Mouse (Mus musculus): Measurements from ENCODE around the gene Mycbpap. TPM values are rescaled to one million over a fixed set of nuclear protein-coding genes. Genes with fewer than 3 reads are reported as not detected.

Gene Mycbpap
- not detected for polyA plus RNA-seq (2014; fragmentation: Illumina TruSeq; extraction: RNeasy Lipid Tissue Mini Kit (QIAGEN cat#74804); ENCODE audit: low read depth, low replicate concordance)

DNA sequence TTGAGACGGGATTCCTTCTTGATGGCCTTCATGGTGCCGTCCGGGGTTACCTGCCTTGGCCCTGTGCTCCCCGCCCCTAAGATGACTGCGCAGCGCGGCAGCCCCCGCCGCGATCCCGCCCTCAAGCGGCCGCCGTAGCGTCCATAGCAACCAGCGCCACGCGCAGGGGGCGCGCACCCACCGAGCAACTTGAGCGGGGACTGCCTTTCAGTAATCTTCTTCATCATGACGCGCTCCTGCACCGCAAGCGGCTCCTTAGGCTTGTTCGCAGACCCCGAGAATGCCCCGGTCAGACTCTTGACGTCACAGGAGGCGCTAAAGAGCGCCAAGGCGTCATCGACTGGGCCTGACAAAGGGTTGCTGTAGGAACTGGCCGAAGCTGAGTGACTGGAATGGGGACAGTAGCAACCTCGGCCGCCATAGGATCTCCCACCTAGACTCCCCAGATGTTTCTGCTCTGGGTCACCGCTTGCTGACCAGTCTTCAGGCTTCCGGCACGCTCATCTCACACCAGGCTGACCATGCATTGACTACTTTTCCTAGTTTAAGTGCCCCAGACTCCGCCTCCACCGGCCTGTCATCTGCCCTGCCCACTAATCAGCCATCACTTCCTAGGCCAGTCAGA, at the start of gene Mycbpap:
Gene Mycbpap (minus strand): TSS at position 524 of the 625 bp plus-strand sequence.

GRCm38 (mm10) chr11:94564437-94565150, 43.1 kb upstream of the Mycbpap start, which contains the start of gene Chad:
Gene Chad (plus strand): TSS chr11:94565047.

GRCm38 (mm10) chr11:94548888-94549690, 27.5 kb upstream of the Mycbpap start, which contains the start of gene Rsad1:
Gene Rsad1 (minus strand): TSS chr11:94549255.

DNA sequence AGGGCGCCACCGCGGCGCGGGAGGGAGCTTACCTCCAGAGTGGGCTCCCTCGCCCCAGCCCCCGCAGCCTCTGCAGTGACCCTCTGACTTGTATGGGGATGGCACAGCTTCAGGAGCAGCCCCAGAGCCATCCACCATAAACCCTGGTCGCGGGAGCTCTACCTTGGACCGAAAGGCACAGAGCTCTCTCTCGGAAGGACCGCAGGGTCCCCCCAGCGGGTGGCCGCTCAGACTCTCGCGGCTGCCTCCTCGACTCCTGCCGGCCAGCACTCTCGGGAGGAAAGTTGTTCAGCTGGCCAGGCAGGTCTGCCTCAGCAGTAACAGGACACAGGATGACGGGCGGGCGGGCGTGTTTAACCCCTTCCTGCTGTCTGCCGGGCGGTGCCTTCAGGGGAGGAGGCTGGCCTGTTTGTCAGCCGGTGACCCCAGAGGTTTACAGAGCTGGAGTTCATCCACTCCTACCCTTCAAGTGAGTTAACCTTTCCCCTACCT, 21.8 kb downstream of the Mycbpap start, which contains the start of gene Epn3:
Gene Epn3 (minus strand): TSS at position 314 of the 492 bp plus-strand sequence.

GRCm38 (mm10) chr11:94486001-94486400, 35.5 kb downstream of the Mycbpap start, which contains the start of gene Spata20:
Gene Spata20 (minus strand): TSS chr11:94486179.

GRCm38 (mm10) chr11:94473707-94474543, 47.6 kb downstream of the Mycbpap start, which contains the start of gene Cacna1g:
Gene Cacna1g (minus strand): TSS chr11:94474198.

Other genes starting within 250 kb of the Mycbpap start
- gene Gm21885, start 239.9 kb downstream of the Mycbpap start, polyA plus RNA-seq (2014; fragmentation: Illumina TruSeq; extraction: RNeasy Lipid Tissue Mini Kit (QIAGEN cat#74804); ENCODE audit: low read depth, low replicate concordance), result 0.79 TPM
- gene Luc7l3, start 199.8 kb downstream of the Mycbpap start, polyA plus RNA-seq (2014; fragmentation: Illumina TruSeq; extraction: RNeasy Lipid Tissue Mini Kit (QIAGEN cat#74804); ENCODE audit: low read depth, low replicate concordance), result 85.5 TPM
- gene Ankrd40, start 193.7 kb downstream of the Mycbpap start, polyA plus RNA-seq (2014; fragmentation: Illumina TruSeq; extraction: RNeasy Lipid Tissue Mini Kit (QIAGEN cat#74804); ENCODE audit: low read depth, low replicate concordance), result 46.4 TPM
- gene Abcc3, start 128.7 kb downstream of the Mycbpap start, polyA plus RNA-seq (2014; fragmentation: Illumina TruSeq; extraction: RNeasy Lipid Tissue Mini Kit (QIAGEN cat#74804); ENCODE audit: low read depth, low replicate concordance), result 40.6 TPM
- gene Cacna1g, start 47.5 kb downstream of the Mycbpap start, polyA plus RNA-seq (2014; fragmentation: Illumina TruSeq; extraction: RNeasy Lipid Tissue Mini Kit (QIAGEN cat#74804); ENCODE audit: low read depth, low replicate concordance), result not detected
- not detected for gene Spata20, start 35.6 kb downstream of the Mycbpap start, polyA plus RNA-seq (2014; fragmentation: Illumina TruSeq; extraction: RNeasy Lipid Tissue Mini Kit (QIAGEN cat#74804); ENCODE audit: low read depth, low replicate concordance)
- not detected for gene Epn3, start 21.8 kb downstream of the Mycbpap start, polyA plus RNA-seq (2014; fragmentation: Illumina TruSeq; extraction: RNeasy Lipid Tissue Mini Kit (QIAGEN cat#74804); ENCODE audit: low read depth, low replicate concordance)
- gene Rsad1, start 27.5 kb upstream of the Mycbpap start, polyA plus RNA-seq (2014; fragmentation: Illumina TruSeq; extraction: RNeasy Lipid Tissue Mini Kit (QIAGEN cat#74804); ENCODE audit: low read depth, low replicate concordance), result 4.3 TPM
- gene Chad, start 43.3 kb upstream of the Mycbpap start, polyA plus RNA-seq (2014; fragmentation: Illumina TruSeq; extraction: RNeasy Lipid Tissue Mini Kit (QIAGEN cat#74804); ENCODE audit: low read depth, low replicate concordance), result not detected
- gene Acsf2, start 80.1 kb upstream of the Mycbpap start, polyA plus RNA-seq (2014; fragmentation: Illumina TruSeq; extraction: RNeasy Lipid Tissue Mini Kit (QIAGEN cat#74804); ENCODE audit: low read depth, low replicate concordance), result 84.4 TPM
- 37.2 TPM for gene Lrrc59, start 108.0 kb upstream of the Mycbpap start, polyA plus RNA-seq (2014; fragmentation: Illumina TruSeq; extraction: RNeasy Lipid Tissue Mini Kit (QIAGEN cat#74804); ENCODE audit: low read depth, low replicate concordance)
- 30.0 TPM for gene Mrpl27, start 132.0 kb upstream of the Mycbpap start, polyA plus RNA-seq (2014; fragmentation: Illumina TruSeq; extraction: RNeasy Lipid Tissue Mini Kit (QIAGEN cat#74804); ENCODE audit: low read depth, low replicate concordance)
- gene Eme1, start 132.2 kb upstream of the Mycbpap start, polyA plus RNA-seq (2014; fragmentation: Illumina TruSeq; extraction: RNeasy Lipid Tissue Mini Kit (QIAGEN cat#74804); ENCODE audit: low read depth, low replicate concordance), result not detected
- gene Xylt2, start 155.8 kb upstream of the Mycbpap start, polyA plus RNA-seq (2014; fragmentation: Illumina TruSeq; extraction: RNeasy Lipid Tissue Mini Kit (QIAGEN cat#74804); ENCODE audit: low read depth, low replicate concordance), result 1.4 TPM
- gene Gm11541, start 182.8 kb upstream of the Mycbpap start, polyA plus RNA-seq (2014; fragmentation: Illumina TruSeq; extraction: RNeasy Lipid Tissue Mini Kit (QIAGEN cat#74804); ENCODE audit: low read depth, low replicate concordance), result not detected
- not detected for gene Cdc34b, start 220.0 kb upstream of the Mycbpap start, polyA plus RNA-seq (2014; fragmentation: Illumina TruSeq; extraction: RNeasy Lipid Tissue Mini Kit (QIAGEN cat#74804); ENCODE audit: low read depth, low replicate concordance)

All from liver, adult 10 weeks (tissue).